Mouse (Mus musculus) neural tube, embryonic 13.5 days (tissue): ENCODE measurements around the gene Pagr1b. TPM values are rescaled to one million over a fixed set of nuclear protein-coding genes. Genes with fewer than 3 reads are reported as not detected.
A peak's percentile ranks its signal among the peaks of the same experiment; 100 is the strongest.

Experiments
- ATAC-seq: fragments of 200-750 bp; cut with Nextera tagmentation; 2 replicates; pipeline ENCODE4 v1.8.0; 2017; ENCODE audit warnings: low read depth, mild to moderate bottlenecking, moderate TSS enrichment, moderate library complexity
- H3K27ac ChIP-seq: fragments of 300-500 bp; sonication (generic); replicated peaks from 2 replicates; pipeline ENCODE4 v1.5.1; 2015; ENCODE audit warnings: moderate library complexity, mild to moderate bottlenecking, inconsistent platforms
- H3K27me3 ChIP-seq: fragments of 300-500 bp; sonication (generic); 2 replicates; pipeline ENCODE4 v1.6.1; 2015; ENCODE audit warnings: mild to moderate bottlenecking, inconsistent platforms
- H3K36me3 ChIP-seq: fragments of 300-500 bp; sonication (generic); 2 replicates; pipeline ENCODE4 v1.6.1; 2015; ENCODE audit warnings: mild to moderate bottlenecking, inconsistent platforms
- H3K4me1 ChIP-seq: fragments of 300-500 bp; sonication (generic); replicated peaks from 2 replicates; pipeline ENCODE4 v1.6.1; 2015; ENCODE audit warnings: inconsistent platforms
- H3K4me2 ChIP-seq: fragments of 300-500 bp; sonication (generic); 2 replicates; pipeline ENCODE4 v1.6.1; 2015; ENCODE audit warnings: inconsistent platforms, mild to moderate bottlenecking, moderate library complexity
- H3K4me3 ChIP-seq: fragments of 300-500 bp; sonication (generic); 2 replicates; pipeline ENCODE4 v1.5.1; 2015; ENCODE audit warnings: mild to moderate bottlenecking, inconsistent platforms
- H3K9ac ChIP-seq: fragments of 300-500 bp; sonication (generic); 2 replicates; pipeline ENCODE4 v1.6.1; 2015; ENCODE audit warnings: moderate library complexity, mild to moderate bottlenecking, inconsistent platforms
- H3K9me3 ChIP-seq: fragments of 300-500 bp; sonication (generic); 2 replicates; pipeline ENCODE4 v1.6.1; 2016; ENCODE audit warnings: inconsistent platforms
- WGBS: fragments of 180-500 bp; shearing (Covaris S2); methylation state at CpG from one replicate; pipeline ENCODE4 v1.1.7; 2015; 5-methylcytosine and 5-hydroxymethylcytosine counted together
- polyA plus RNA-seq: library from polyadenylated mRNA; unstranded; fragments of >200 nt; fragmentation: Nextera tagmentation; extraction: Ambion mirVana; gene quantifications from 2 replicates; pipeline ENCODE4 v1.2.1, GENCODE M21; 2015

The Pagr1b gene
- polyA plus RNA-seq, 1 experiment from 2014 or later: 0.50 TPM

GRCm38 (mm10) chr7:127011051-127011450 lies 5.2 kb downstream of the Pagr1b start:
- Histone ChIP-seq H3K4me2 (no peak overlapping the region), H3K9ac (no peak overlapping the region), H3K4me3 (no peak overlapping the region), H3K27ac (no peak overlapping the region), H3K9me3 (no peaks in the 10 kb centered on the region), H3K4me1 (peaks cover 40% of the 10 kb centered on the region), H3K27me3 (no peaks in the 10 kb centered on the region), H3K36me3 (peaks cover 38% of the 10 kb centered on the region)
- no peak for ATAC-seq
- WGBS: 79% methylated on average over 2 of the region's 2 CpGs

DNA sequence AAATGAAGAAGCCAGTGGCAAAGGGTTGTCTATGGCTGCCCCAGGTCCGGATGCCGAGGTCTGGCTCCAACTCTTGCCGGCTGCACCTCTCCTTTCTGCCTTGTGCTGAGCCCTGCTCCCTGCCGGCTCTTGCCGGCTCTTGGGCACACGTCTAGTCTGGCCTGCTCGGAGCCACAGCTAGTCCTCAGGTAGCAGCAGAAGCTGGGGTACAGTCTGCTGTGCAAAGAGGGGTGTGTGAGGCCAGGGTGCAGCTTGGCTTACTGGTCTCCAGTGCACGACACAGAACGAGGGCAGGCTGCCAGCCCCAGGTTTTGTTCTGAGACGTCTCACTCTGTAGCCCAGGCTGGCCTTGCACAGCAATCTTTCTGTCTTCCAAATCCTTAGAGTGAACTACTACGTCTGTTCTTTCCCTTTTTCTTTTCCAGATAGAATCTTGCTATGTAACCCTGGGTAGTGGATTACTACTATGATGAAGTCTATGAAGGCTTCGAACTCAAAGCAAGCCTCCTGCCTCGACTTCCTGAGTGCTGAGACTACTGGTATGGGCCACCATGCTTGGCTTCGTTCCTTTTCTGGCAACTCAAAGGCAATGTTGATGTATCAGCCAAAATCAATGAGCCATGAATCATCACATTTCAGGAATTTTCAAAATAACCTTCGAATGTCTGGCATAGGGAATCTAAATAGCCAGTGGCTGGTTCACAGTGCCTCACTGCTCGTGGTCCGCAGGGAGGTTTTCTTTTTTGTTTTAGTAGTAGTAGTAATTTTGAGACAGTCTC lies 6.8 kb downstream of the Pagr1b start:
- H3K27me3 ChIP-seq: no peaks in the 10 kb centered on the region
- no peak for ATAC-seq
- H3K9ac ChIP-seq: no peak overlapping the region
- peaks cover 26% of the 10 kb centered on the region for H3K36me3 ChIP-seq
- no peaks in the 10 kb centered on the region for H3K9me3 ChIP-seq
- H3K4me3 ChIP-seq: no peak overlapping the region
- H3K4me1 ChIP-seq: peaks cover 25% of the 10 kb centered on the region
- H3K27ac ChIP-seq: peak overlapping the region; percentile 63; the same call in 1 of the 2 replicates
- H3K4me2 ChIP-seq: no peak overlapping the region
- WGBS: 83% methylated on average over 17 of the region's 17 CpGs

- H3K27ac ChIP-seq: peak overlapping the region; percentile 63
- ATAC-seq: 0 out of 2 replicates have a peak, but pooled peaks have one; percentile 68
- WGBS: 54% methylated on average over 9 of the region's 9 CpGs
Observed at GRCm38 (mm10) chr7:127008239-127009019, 7.9 kb downstream of the Pagr1b start.

DNA sequence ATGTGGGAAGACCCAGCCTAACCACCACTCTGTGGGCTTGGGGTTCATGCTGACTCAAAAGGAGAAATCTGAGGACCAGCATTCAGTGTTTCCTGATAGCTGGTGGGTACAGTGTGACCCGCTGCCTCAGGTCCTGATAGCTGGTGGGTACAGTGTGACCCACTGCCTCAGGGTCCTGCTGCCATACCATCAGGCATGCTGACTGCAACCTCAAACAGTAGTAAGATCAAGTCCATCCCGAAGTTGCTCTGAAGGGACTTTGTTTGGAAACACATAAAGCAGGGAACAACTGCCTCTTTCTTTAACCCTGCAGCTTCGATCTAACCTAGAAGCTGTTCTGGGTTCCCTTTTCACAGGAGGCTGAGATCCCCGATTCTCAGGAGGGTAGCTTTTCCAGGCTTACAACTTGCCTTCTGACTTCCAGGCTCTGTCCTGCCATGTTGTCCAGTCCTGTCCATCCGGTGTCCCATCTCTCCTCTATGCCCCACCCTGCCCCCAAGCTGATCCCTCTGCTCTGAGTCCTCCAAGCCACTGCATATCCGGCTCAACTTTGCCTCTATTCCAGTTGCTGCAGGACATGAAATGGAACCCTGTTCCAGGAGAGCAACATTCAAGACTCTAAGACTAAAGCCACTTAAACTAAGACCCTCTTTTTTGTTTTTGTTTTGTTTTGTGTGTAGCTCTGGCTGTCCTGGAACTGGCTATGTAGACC lies 8.8 kb downstream of the Pagr1b start:
- 80% methylated on average over 6 of the region's 6 CpGs for WGBS
- Histone ChIP-seq H3K27ac (0 out of 2 replicates have a peak overlapping the region, but pooled peaks have one; percentile 7), H3K4me3 (no peak overlapping the region), H3K4me1 (peaks cover 14% of the 10 kb centered on the region; the same call in 1 of the 2 replicates), H3K9me3 (no peaks in the 10 kb centered on the region), H3K9ac (no peak overlapping the region), H3K4me2 (no peak overlapping the region), H3K27me3 (no peaks in the 10 kb centered on the region), H3K36me3 (peaks cover 6% of the 10 kb centered on the region)
- no peak for ATAC-seq

More at GRCm38 (mm10) chr7:127008239-127009019, 7.9 kb downstream of the Pagr1b start:
- Histone ChIP-seq H3K36me3 (peaks cover 16% of the 10 kb centered on the region), H3K4me1 (peaks cover 17% of the 10 kb centered on the region; the same call in 1 of the 2 replicates), H3K4me2 (no peak overlapping the region), H3K27me3 (no peaks in the 10 kb centered on the region), H3K9ac (peak overlapping the region; percentile 14; the same call in 1 of the 2 replicates), H3K4me3 (no peak overlapping the region), H3K9me3 (no peaks in the 10 kb centered on the region)

- Histone ChIP-seq H3K27ac (no peak overlapping the region), H3K9ac (no peak overlapping the region), H3K36me3 (no peaks in the 10 kb centered on the region), H3K9me3 (no peaks in the 10 kb centered on the region), H3K27me3 (no peaks in the 10 kb centered on the region), H3K4me2 (no peak overlapping the region), H3K4me3 (no peak overlapping the region), H3K4me1 (peaks cover 13% of the 10 kb centered on the region; the same call in 1 of the 2 replicates)
- no peak for ATAC-seq
- WGBS: 91% methylated on average over 4 of the region's 4 CpGs
Observed at GRCm38 (mm10) chr7:127004122-127004875, 12.0 kb downstream of the Pagr1b start.

DNA sequence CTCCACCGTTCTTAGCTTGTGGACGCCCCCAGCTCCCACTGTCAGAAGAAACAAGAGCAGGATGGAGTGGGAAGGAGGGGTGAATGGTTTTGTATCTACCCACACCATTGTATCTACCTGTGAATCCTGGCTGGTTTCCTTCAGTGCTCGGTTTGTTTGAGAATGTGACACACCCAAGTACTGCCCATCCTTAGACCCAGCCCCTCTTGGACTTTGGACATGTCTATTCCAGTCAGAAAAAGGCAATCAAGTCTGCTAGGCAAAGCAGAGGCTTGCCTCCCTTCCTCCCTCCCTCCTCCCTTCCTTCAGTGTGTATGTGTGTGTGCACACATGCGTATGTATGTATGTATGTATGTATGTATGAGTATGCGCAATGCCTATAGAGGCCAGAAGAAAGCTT lies 12.7 kb downstream of the Pagr1b start:
- Histone ChIP-seq H3K27ac (no peak overlapping the region), H3K36me3 (no peaks in the 10 kb centered on the region), H3K4me1 (peaks cover 6% of the 10 kb centered on the region; the same call in 1 of the 2 replicates), H3K9me3 (no peaks in the 10 kb centered on the region), H3K4me2 (no peak overlapping the region), H3K9ac (no peak overlapping the region), H3K27me3 (no peaks in the 10 kb centered on the region), H3K4me3 (no peak overlapping the region)
- ATAC-seq: no peak
- 87% methylated on average over 5 of the region's 5 CpGs for WGBS

GRCm38 (mm10) chr7:126999568-126999967 lies 16.7 kb downstream of the Pagr1b start:
- Histone ChIP-seq H3K36me3 (no peaks in the 10 kb centered on the region), H3K9ac (no peak overlapping the region), H3K27me3 (no peaks in the 10 kb centered on the region), H3K9me3 (no peaks in the 10 kb centered on the region), H3K27ac (no peak overlapping the region), H3K4me2 (no peak overlapping the region), H3K4me3 (no peak overlapping the region), H3K4me1 (no peaks in the 10 kb centered on the region)
- no peak for ATAC-seq
- 86% methylated on average over 10 of the region's 10 CpGs for WGBS

- no peak overlapping the region for H3K4me2 ChIP-seq
- H3K36me3 ChIP-seq: no peaks in the 10 kb centered on the region
- no peak overlapping the region for H3K4me3 ChIP-seq
- 84% methylated on average over 4 of the region's 4 CpGs for WGBS
- no peaks in the 10 kb centered on the region for H3K9me3 ChIP-seq
- no peak overlapping the region for H3K9ac ChIP-seq
- no peaks in the 10 kb centered on the region for H3K27me3 ChIP-seq
- no peak overlapping the region for H3K27ac ChIP-seq
- no peak for ATAC-seq
- H3K4me1 ChIP-seq: no peaks in the 10 kb centered on the region
Observed at GRCm38 (mm10) chr7:126996449-126996848, 19.8 kb downstream of the Pagr1b start.

GRCm38 (mm10) chr7:126988816-126989215 lies 27.5 kb downstream of the Pagr1b start:
- Histone ChIP-seq H3K36me3 (no peaks in the 10 kb centered on the region), H3K9me3 (no peaks in the 10 kb centered on the region), H3K4me3 (no peak overlapping the region), H3K4me2 (no peak overlapping the region), H3K9ac (no peak overlapping the region), H3K27me3 (no peaks in the 10 kb centered on the region), H3K4me1 (no peaks in the 10 kb centered on the region), H3K27ac (no peak overlapping the region)
- ATAC-seq: no peak
- 70% methylated on average over 8 of the region's 8 CpGs for WGBS

DNA sequence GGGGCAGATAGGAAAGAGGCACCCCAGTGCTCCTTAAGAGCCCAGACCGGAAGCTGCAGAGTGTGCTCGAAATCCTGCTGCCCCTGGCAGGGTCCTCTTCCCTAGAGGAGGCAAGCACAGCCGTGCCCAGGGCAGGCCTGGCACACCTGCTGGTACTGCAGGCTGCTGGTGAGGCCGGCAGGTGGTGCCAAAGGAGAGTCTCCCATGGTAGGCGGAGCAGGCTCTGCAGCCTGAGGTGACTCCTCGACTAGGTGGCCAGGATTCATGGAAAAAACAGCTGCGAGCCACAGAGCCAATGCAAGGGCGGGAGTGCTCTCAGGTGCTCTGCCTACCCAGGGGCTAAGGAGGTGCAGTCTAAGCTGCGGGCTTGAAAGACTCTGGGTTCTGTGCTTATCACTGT lies 30.0 kb downstream of the Pagr1b start:
- Histone ChIP-seq H3K27me3 (no peaks in the 10 kb centered on the region), H3K4me3 (no peak overlapping the region), H3K9ac (no peak overlapping the region), H3K4me1 (no peaks in the 10 kb centered on the region), H3K9me3 (no peaks in the 10 kb centered on the region), H3K27ac (no peak overlapping the region), H3K4me2 (no peak overlapping the region), H3K36me3 (peaks cover 3% of the 10 kb centered on the region; the same call in 1 of the 2 replicates)
- ATAC-seq: no peak
- 52% methylated on average over 9 of the region's 9 CpGs for WGBS

- Histone ChIP-seq H3K9me3 (no peaks in the 10 kb centered on the region), H3K4me1 (no peaks in the 10 kb centered on the region), H3K4me2 (no peak overlapping the region), H3K4me3 (no peak overlapping the region), H3K27ac (no peak overlapping the region), H3K27me3 (no peaks in the 10 kb centered on the region), H3K9ac (no peak overlapping the region), H3K36me3 (peaks cover 16% of the 10 kb centered on the region)
- no peak for ATAC-seq
- WGBS: 58% methylated on average over 10 of the region's 10 CpGs
Observed at GRCm38 (mm10) chr7:126984667-126985444, 31.4 kb downstream of the Pagr1b start.
